Mouse (Mus musculus): Measurements from ENCODE around the gene Olfr965. TPM values are rescaled to one million over a fixed set of nuclear protein-coding genes. Genes with fewer than 3 reads are reported as not detected.
"Not testable (repeated sequence)": the region's sequence is repeated elsewhere in the genome, so short reads cannot be mapped to it uniquely, and the experiment has no call there.

Gene Olfr965
- total RNA-seq (2021), result not detected
- long read RNA-seq, experiment 1, result 0 reads
- long read RNA-seq, experiment 2, result 0 reads

DNA sequence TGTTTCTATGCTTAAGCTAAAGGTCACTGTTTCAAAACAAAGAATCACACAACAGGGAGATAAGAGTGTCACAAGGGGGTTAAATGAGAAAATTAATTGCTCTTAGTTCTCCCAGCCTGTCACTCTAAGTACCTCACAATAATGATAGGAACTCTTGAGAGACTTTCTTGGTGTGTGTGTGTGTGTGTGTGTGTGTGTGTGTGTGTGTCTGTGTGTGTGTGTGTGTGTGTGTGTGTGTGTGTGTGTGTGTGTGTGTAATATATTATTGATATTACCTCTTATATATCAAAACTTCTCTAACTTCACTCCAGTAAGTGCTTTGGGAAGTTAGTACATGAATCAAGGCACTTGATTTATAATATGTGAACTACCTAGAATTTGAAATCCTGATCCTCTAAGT, at the start of gene Olfr965:
Olfr965 (plus strand) TSS at position 301 of the 400 bp plus-strand sequence.
- DNase-seq, result no peak

- no peak for DNase-seq
Measured at GRCm38 (mm10) chr9:39666905-39667304, 44.2 kb upstream of the Olfr965 start, which contains the start of gene Olfr963. Gene Olfr963, plus strand, starts transcription at chr9:39667205.

GRCm38 (mm10) chr9:39669723-39670122, 41.4 kb upstream of the Olfr965 start:
- DNase-seq, result no peak

DNA sequence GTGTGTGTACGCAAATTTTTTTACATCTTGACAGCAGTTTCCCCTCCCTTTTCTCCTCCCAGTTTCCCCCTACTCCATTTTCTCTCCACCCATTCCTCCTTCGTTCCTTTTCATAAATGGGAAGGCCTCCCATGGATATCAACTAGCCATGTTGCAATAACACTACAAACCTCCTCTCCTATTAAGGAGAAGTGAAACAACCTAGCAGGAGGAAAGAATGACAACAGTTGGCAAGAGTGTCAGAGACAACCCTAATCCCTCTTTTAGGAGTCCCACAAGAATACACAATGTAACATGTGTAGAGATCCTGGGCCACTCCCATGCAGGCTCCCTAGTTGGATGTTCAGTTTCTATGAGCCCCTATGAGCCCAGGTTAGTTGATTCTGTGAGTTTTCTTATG, 36.3 kb upstream of the Olfr965 start:
- DNase-seq, result no peak

DNA sequence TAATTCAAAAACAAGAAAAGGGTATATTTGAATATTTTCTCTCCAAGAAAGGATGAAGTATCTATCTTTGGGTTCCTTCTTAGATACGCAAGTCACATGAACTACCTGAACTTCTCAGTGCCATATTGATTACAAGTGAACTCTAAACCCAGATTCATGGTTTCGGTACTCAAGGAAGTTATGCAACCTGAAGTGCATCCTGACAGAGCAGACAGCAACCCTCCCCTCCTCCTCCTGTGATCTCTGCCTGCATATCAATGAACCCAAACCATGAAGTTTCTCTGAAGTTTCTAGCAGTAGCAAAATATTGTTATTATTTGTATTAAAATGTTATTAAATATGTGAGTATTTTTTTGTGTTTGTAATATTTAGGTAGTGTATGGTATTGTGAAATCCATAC, 32.6 kb upstream of the Olfr965 start:
- no peak for DNase-seq

- no peak for DNase-seq
Measured at GRCm38 (mm10) chr9:39679280-39679679, 31.9 kb upstream of the Olfr965 start.

DNA sequence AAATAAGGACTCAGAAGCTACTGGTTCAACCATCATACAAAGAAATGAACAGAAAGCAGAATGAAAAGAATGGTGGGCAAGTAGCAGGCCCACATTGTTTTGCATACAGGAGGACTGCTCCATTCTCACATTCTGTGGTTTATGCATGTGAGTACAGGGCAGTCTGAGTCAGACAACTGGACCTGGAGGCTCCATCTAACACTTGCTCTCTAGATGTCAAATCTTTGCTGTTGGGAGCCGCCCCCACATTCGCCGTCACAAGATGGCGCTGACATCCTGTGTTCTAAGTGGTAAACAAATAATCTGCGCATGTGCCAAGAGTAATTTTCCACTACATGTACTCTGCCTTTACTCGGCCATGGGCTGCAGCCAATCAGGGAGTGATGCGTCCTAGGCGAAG, 10.0 kb upstream of the Olfr965 start:
- DNase-seq, result not testable (repeated sequence)

DNA sequence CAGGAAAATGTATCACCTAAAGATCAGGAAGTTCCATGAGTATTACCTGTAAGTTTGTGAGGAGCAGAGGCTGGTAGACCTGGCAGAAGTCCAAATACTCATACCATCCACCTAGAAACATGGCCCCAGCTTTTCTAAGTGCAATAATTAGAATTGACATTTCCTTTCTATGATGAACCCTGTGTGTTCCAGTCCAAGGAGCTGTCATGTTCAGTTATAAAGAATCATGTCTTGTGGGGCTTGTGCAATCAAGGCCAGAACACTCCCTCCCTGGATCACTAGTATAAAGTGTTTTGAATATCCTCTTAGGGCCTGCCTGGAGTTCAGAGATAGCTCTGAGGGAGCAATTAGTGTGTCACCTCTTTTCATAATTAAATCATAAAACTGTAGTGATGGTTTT, 4.1 kb upstream of the Olfr965 start, which contains the start of gene Olfr149:
Olfr149 (minus strand) TSS at position 101 of the 400 bp plus-strand sequence.
- DNase-seq, result no peak

DNA sequence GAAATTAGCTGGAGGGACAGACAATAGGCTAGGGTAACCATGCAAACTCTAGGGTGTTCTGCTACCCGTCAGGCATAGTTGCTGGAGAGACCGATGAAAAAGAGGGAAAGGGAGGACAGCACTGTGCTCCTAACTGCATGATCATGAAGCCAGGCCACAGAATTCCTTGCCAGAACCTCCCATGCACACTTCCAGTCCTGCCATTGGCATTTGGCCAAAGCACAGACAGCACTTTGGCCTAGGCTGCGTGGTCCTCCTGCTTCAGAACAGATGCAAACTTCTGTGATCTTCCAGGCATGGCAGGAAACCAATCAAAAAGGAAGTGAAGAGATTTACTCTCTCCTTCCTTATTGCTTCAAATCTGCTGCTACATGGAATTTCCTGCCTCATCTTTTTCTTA, 2.2 kb upstream of the Olfr965 start:
- no peak for DNase-seq

- DNase-seq, result no peak
Measured at GRCm38 (mm10) chr9:39730678-39731077, 19.5 kb downstream of the Olfr965 start, which contains the start of gene Olfr150. Gene Olfr150, plus strand, starts transcription at chr9:39730978.

GRCm38 (mm10) chr9:39740741-39741140, 29.6 kb downstream of the Olfr965 start:
- no peak for DNase-seq

GRCm38 (mm10) chr9:39745949-39746348, 34.8 kb downstream of the Olfr965 start, which contains the start of gene Olfr967:
Gene Olfr967, plus strand, starts transcription at chr9:39746249.
- no peak for DNase-seq

- no peak for DNase-seq
Measured at GRCm38 (mm10) chr9:39746428-39746827, 35.3 kb downstream of the Olfr965 start.

Other genes starting within 250 kb of the Olfr965 start
- gene Olfr955, start 239.4 kb upstream of the Olfr965 start, total RNA-seq (2021), result not detected
- gene Olfr44, start 217.4 kb upstream of the Olfr965 start, total RNA-seq (2021), result not detected
- gene Olfr957, start 195.5 kb upstream of the Olfr965 start, total RNA-seq (2021), result not detected
- not detected for gene Olfr958, start 157.3 kb upstream of the Olfr965 start, total RNA-seq (2021)
- gene Olfr959, start 135.8 kb upstream of the Olfr965 start, total RNA-seq (2021), result not detected
- 1 to 10 TPM in 1 of 2 experiments, under 1 TPM in 1; 0.82 to 3.2 TPM for gene AW551984, start 107.0 kb upstream of the Olfr965 start, total RNA-seq (2021)
- not detected for gene Olfr148, start 100.7 kb upstream of the Olfr965 start, total RNA-seq (2021)
- not detected for gene Olfr960, start 90.0 kb upstream of the Olfr965 start, total RNA-seq (2021)
- not detected for gene Olfr961, start 66.3 kb upstream of the Olfr965 start, total RNA-seq (2021)
- not detected for gene Olfr963, start 44.1 kb upstream of the Olfr965 start, total RNA-seq (2021)
- gene Olfr149, start 4.2 kb upstream of the Olfr965 start, total RNA-seq (2021), result not detected
- gene Olfr150, start 19.6 kb downstream of the Olfr965 start, total RNA-seq (2021), result not detected
- gene Olfr967, start 34.9 kb downstream of the Olfr965 start, total RNA-seq (2021), result not detected
- gene Olfr968, start 71.9 kb downstream of the Olfr965 start, total RNA-seq (2021), result not detected
- not detected for gene Olfr969, start 79.6 kb downstream of the Olfr965 start, total RNA-seq (2021)
- gene Olfr970, start 97.5 kb downstream of the Olfr965 start, total RNA-seq (2021), result not detected
- not detected for gene Olfr971, start 125.5 kb downstream of the Olfr965 start, total RNA-seq (2021)
- gene Olfr972, start 155.1 kb downstream of the Olfr965 start, total RNA-seq (2021), result not detected
- gene Olfr229, start 196.0 kb downstream of the Olfr965 start, total RNA-seq (2021), result not detected
- gene Olfr974, start 226.1 kb downstream of the Olfr965 start, total RNA-seq (2021), result not detected
- not detected for gene Olfr975, start 240.7 kb downstream of the Olfr965 start, total RNA-seq (2021)
- not detected for gene Olfr976, start 249.8 kb downstream of the Olfr965 start, total RNA-seq (2021)

Data from gastrocnemius, postnatal 25 days (tissue).